12 mouse cellular contexts compared by ENCODE assay signal in the genomic region with DNA sequence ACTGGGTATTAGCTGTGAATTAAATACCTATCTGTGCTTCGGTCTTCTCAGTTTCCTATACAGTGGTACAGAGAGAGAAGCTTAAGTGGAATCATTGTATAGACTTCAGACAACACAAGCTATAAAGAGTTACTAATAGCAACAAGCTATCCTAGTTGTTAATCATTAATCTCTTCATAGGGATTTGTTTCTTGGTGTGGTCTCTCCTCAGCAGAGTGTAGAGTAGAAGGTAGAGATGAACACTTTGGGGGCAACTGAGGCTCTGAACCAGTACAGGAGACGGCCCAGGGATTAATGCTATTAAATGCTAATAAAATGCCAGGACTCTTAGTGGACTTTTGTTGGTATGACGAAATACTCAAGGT.
"Had no signal": no experiment of that assay in that cellular context is flagged by ENCODE, and none has a peak within 500 bp of the region (broad histone marks: within the 10 kb centered on the region; RNA-seq: fewer than 3 reads in every experiment).

No protein-coding gene starts in this region.

- H3K36me3 ChIP-seq: midbrain, embryonic 10.5 days; midbrain, embryonic 12.5 days; midbrain, embryonic 15.5 days; neural tube, embryonic 12.5 days; stomach, embryonic 15.5 days had no signal

- H3K4me2 ChIP-seq: lung, embryonic 14.5 days; midbrain, embryonic 12.5 days; midbrain, embryonic 15.5 days; neural tube, embryonic 12.5 days; stomach, embryonic 15.5 days had no signal

- H3K4me3 ChIP-seq: midbrain, embryonic 10.5 days; midbrain, embryonic 12.5 days; midbrain, embryonic 15.5 days; neural tube, embryonic 12.5 days; stomach, embryonic 15.5 days had no signal

- H3K9ac ChIP-seq: lung, embryonic 14.5 days; midbrain, embryonic 12.5 days; midbrain, embryonic 15.5 days; neural tube, embryonic 12.5 days; stomach, embryonic 15.5 days had no signal

- H3K9me3 ChIP-seq: midbrain, embryonic 10.5 days; midbrain, embryonic 12.5 days; midbrain, embryonic 15.5 days; neural tube, embryonic 12.5 days; stomach, embryonic 15.5 days had no signal

- H3K4me1 ChIP-seq: midbrain, embryonic 12.5 days; midbrain, embryonic 15.5 days had no signal

- DNase-seq: lung, adult 18-20 months; lung, embryonic 14.5 days; lung, postnatal 10 days; lung, postnatal 4 days; right cerebral cortex, postnatal 14 days; thymus, adult 2 months; thymus, postnatal 36 days had no signal

- H3K27ac ChIP-seq: midbrain, embryonic 10.5 days; midbrain, embryonic 12.5 days; midbrain, embryonic 15.5 days; neural tube, embryonic 12.5 days had no signal

- H3K27me3 ChIP-seq: midbrain, embryonic 12.5 days; midbrain, embryonic 15.5 days; neural tube, embryonic 12.5 days; stomach, embryonic 15.5 days had no signal

- ATAC-seq: midbrain, embryonic 15.5 days had no signal
